ENCODE assay signal across 13 mouse cellular contexts in genomic region chr7:138139766-138140165, GRCm38 (mm10).
"Had no signal": no experiment of that assay in that cellular context is flagged by ENCODE, and none has a peak within 500 bp of the region (broad histone marks: within the 10 kb centered on the region; RNA-seq: fewer than 3 reads in every experiment).

No protein-coding gene starts in this region.

- H3K4me2 ChIP-seq: limb, embryonic 13.5 days; neural tube, embryonic 12.5 days; stomach, embryonic 15.5 days had no signal

- H3K9ac ChIP-seq: limb, embryonic 13.5 days; liver, embryonic 14.5 days; neural tube, embryonic 12.5 days; stomach, embryonic 15.5 days had no signal

- H3K27me3 ChIP-seq: limb, embryonic 13.5 days; neural tube, embryonic 12.5 days; stomach, embryonic 15.5 days had no signal

- H3K4me3 ChIP-seq: layer of hippocampus, adult 2 months; limb, embryonic 13.5 days; neural tube, embryonic 12.5 days; stomach, embryonic 15.5 days had no signal

- DNase-seq: kidney, adult 11 months; kidney, adult 9 months; kidney, postnatal 36 days; lung, adult 18-20 months; midbrain, embryonic 14.5 days; thymus, adult 2 months; thymus, postnatal 25 days had no signal

- H3K4me1 ChIP-seq: limb, embryonic 13.5 days; neural tube, embryonic 12.5 days; stomach, embryonic 15.5 days had no signal

- H3K36me3 ChIP-seq: limb, embryonic 13.5 days; neural tube, embryonic 12.5 days; stomach, embryonic 15.5 days had no signal

- H3K27ac ChIP-seq: kidney, postnatal 0 days; layer of hippocampus, adult 2 months; limb, embryonic 13.5 days; liver, embryonic 14.5 days; neural tube, embryonic 12.5 days; stomach, embryonic 15.5 days had no signal

- H3K9me3 ChIP-seq: limb, embryonic 13.5 days; neural tube, embryonic 12.5 days; stomach, embryonic 15.5 days had no signal
